Mouse (Mus musculus): Measurements from ENCODE around the gene Ppy. TPM values are rescaled to one million over a fixed set of nuclear protein-coding genes. Genes with fewer than 3 reads are reported as not detected.
A peak's percentile ranks its signal among the peaks of the same experiment; 100 is the strongest.

The Ppy gene
- polyA plus RNA-seq, 2 experiments: not detected

DNA sequence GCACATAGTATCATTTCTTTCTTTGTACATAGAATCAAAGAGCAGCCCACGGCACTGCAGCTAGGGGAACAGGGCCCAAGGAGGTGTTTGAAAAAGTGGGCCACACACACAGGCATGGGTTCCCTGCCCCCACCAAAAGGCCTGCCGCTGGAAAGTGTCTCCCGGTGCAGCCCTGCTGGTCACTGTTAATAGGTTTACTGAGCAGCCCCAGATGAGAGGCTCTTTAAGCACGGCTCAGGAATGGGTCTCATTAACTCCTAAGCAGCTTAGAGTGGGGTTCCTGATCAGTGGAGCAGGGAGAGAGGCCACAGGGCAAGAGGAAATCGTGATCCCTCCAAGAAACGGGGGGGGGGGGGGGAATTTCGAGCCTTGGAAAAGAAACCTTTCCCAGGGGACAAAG, 17.0 kb downstream of the Ppy start:
- Histone ChIP-seq H3K36me3 (replicated peaks; ENCODE audit: control insufficient read depth, insufficient read depth, low read depth) (peaks cover 7% of the 10 kb centered on the region), H3K27ac (no peak overlapping the region), H3K4me3 (ENCODE audit: insufficient read depth in 1 of 2, low read depth in 2 of 2, low read length in 2 of 2) (no peak overlapping the region), H3K27me3 (ENCODE audit: control insufficient read depth, insufficient read depth, low read length) (no peaks in the 10 kb centered on the region), H3K9ac (replicated peaks) (no peak overlapping the region), H3K4me2 (ENCODE audit: low read depth) (no peak overlapping the region), H3K4me1 (replicated peaks; ENCODE audit: control insufficient read depth in 2 of 2, insufficient read depth in 2 of 2, low read length in 1 of 2) (peaks cover 6 to 15% of the 10 kb centered on the region in 2 experiments), H3K9me3 (ENCODE audit: control insufficient read depth, low read length) (no peaks in the 10 kb centered on the region)
- no peak for TF ChIP-seq CTCF (IDR thresholded peaks at IDR 0.05; ENCODE audit: low read depth)
- TF ChIP-seq EP300 (IDR thresholded peaks at IDR 0.05; ENCODE audit: low read depth): no peak
- no peak for DNase-seq (ENCODE audit: low read depth in 3 of 3, low spot score in 3 of 3)
- ATAC-seq (ENCODE audit: insufficient read depth): no peak
- WGBS (ENCODE audit: insufficient replicate concordance): 77% methylated on average over 7 of the region's 7 CpGs

DNA sequence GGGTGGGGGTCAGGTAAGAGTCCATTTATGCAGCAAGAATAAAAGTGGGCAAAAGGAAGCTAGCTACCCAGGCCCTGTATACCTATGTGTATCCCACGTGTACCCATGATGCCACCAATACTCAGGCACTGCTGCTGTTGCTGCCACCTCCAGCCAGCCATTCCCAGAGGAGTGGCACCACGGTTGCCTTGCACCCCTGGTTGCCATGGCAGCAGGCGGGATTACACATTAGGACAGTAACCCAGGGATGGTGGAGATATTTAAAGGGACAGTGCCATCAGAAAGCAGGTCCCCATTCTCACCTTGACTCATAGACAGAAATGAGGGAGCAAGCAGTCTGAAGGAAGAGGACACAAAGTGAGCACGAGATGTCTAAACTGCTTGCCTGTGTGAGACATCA, 17.9 kb downstream of the Ppy start:
- TF ChIP-seq CTCF (IDR thresholded peaks at IDR 0.05; ENCODE audit: low read depth): no peak
- no peak for TF ChIP-seq EP300 (IDR thresholded peaks at IDR 0.05; ENCODE audit: low read depth)

DNA sequence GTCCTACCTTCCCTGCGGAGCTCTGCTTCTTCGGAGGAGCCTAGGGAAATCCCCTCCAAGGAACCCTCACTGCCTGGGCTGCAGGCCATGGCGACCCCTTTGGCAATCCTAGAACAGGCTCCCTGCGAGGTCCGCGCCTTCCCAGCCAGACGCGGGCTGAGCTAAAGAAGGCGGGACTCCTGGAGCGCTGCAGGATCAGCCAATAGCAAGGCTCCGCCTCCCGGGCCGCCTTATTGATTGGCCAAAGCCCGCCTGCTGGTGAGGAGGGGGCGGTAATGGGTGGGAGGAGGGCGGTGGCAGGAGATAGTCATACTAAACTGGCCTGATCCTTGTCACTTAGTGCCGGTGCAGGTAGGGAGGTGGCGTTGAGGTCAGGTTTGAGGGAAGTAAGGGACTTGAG, 18.8 kb downstream of the Ppy start:
- Histone ChIP-seq H3K9ac (replicated peaks) (no peak overlapping the region; the same call in none of the 2 replicates), H3K36me3 (replicated peaks; ENCODE audit: control insufficient read depth, insufficient read depth, low read depth) (peaks cover 7% of the 10 kb centered on the region), H3K4me1 (replicated peaks; ENCODE audit: control insufficient read depth in 2 of 2, insufficient read depth in 2 of 2, low read length in 1 of 2) (peaks cover 6 to 11% of the 10 kb centered on the region in 2 experiments), H3K4me3 (ENCODE audit: insufficient read depth in 1 of 2, low read depth in 2 of 2, low read length in 2 of 2) (peak overlapping the region; percentile 25 to 30; a peak in 3 of 4 replicates), H3K27me3 (ENCODE audit: control insufficient read depth, insufficient read depth, low read length) (no peaks in the 10 kb centered on the region), H3K4me2 (ENCODE audit: low read depth) (peak overlapping the region; percentile 61), H3K9me3 (ENCODE audit: control insufficient read depth, low read length) (no peaks in the 10 kb centered on the region), H3K27ac (no peak overlapping the region)
- DNase-seq (ENCODE audit: low read depth in 3 of 3, low spot score in 3 of 3) (no peak), ATAC-seq (ENCODE audit: insufficient read depth) (peak; percentile 65; the same call in 1 of the 2 replicates)
- WGBS (ENCODE audit: insufficient replicate concordance): under 1% methylated on average over 18 of the region's 18 CpGs
- TF ChIP-seq EP300 (IDR thresholded peaks at IDR 0.05; ENCODE audit: low read depth): no peak

More for the DNA sequence above, 17.9 kb downstream of the Ppy start:
- H3K4me2 ChIP-seq (ENCODE audit: low read depth): no peak overlapping the region
- no peak for DNase-seq (ENCODE audit: low read depth in 3 of 3, low spot score in 3 of 3)
- ATAC-seq (ENCODE audit: insufficient read depth): no peak
- 67% methylated on average over 4 of the region's 4 CpGs for WGBS (ENCODE audit: insufficient replicate concordance)
- no peaks in the 10 kb centered on the region for H3K9me3 ChIP-seq (ENCODE audit: control insufficient read depth, low read length)
- no peak overlapping the region for H3K27ac ChIP-seq
- H3K4me3 ChIP-seq (ENCODE audit: insufficient read depth in 1 of 2, low read depth in 2 of 2, low read length in 2 of 2): no peak overlapping the region
- H3K9ac ChIP-seq (replicated peaks): no peak overlapping the region
- peaks cover 7% of the 10 kb centered on the region for H3K36me3 ChIP-seq (replicated peaks; ENCODE audit: control insufficient read depth, insufficient read depth, low read depth)
- H3K27me3 ChIP-seq (ENCODE audit: control insufficient read depth, insufficient read depth, low read length): no peaks in the 10 kb centered on the region
- peaks cover 6 to 11% of the 10 kb centered on the region in 2 experiments for H3K4me1 ChIP-seq (replicated peaks; ENCODE audit: control insufficient read depth in 2 of 2, insufficient read depth in 2 of 2, low read length in 1 of 2)

DNA sequence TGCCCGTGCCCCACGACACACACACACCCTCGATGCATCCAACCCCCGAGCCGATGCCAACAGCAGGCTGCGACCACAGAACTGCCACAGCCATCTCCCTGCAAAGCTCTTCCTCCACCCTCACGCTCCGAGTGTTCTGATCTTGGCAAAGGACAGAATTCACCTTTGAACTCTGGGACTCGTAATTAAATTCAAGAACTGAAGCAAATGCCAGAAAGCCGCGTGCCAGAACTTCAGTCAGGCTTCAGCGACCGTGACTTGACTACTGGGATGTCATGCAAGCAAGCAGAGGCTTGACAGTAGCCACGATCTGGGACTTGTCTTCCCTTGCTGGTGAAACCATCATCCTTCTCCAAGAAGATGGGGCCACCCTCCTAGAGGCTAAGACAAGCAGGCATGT, 27.4 kb downstream of the Ppy start:
- ATAC-seq (ENCODE audit: insufficient read depth) (no peak), DNase-seq (ENCODE audit: low read depth in 3 of 3, low spot score in 3 of 3) (no peak)
- Histone ChIP-seq H3K9me3 (ENCODE audit: control insufficient read depth, low read length) (no peaks in the 10 kb centered on the region), H3K9ac (replicated peaks) (no peak overlapping the region), H3K36me3 (replicated peaks; ENCODE audit: control insufficient read depth, insufficient read depth, low read depth) (no peaks in the 10 kb centered on the region; the same call in 1 of the 2 replicates), H3K27me3 (ENCODE audit: control insufficient read depth, insufficient read depth, low read length) (no peaks in the 10 kb centered on the region; the same call in 1 of the 2 replicates), H3K4me1 (replicated peaks; ENCODE audit: control insufficient read depth in 2 of 2, insufficient read depth in 2 of 2, low read length in 1 of 2) (peaks cover 0 to 2% of the 10 kb centered on the region in 2 experiments; a peak in 1 of 4 replicates), H3K27ac (no peak overlapping the region), H3K4me2 (ENCODE audit: low read depth) (no peak overlapping the region), H3K4me3 (ENCODE audit: insufficient read depth in 1 of 2, low read depth in 2 of 2, low read length in 2 of 2) (no peak overlapping the region)
- TF ChIP-seq EP300 (IDR thresholded peaks at IDR 0.05; ENCODE audit: low read depth): no peak
- TF ChIP-seq CTCF (IDR thresholded peaks at IDR 0.05; ENCODE audit: low read depth): no peak
- WGBS (ENCODE audit: insufficient replicate concordance): 82% methylated on average over 14 of the region's 14 CpGs

DNA sequence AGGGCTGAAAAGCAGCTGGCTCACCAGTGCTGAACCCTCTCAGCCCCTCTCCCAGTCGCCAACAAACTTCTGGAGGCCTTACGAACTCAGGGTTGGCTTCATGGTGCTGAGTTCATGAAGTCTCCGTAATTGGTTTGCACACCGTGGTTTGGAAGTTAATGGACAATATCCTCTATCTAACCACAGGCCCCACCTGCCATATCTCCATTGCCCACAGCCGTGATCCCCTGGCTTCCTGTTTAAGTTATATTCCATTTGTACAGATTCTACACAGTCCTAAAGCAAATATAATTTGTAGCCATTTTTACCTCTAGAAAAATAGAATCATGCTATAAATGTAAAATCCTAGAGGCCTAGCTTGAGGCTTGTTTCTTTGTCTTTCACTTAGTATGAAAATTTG, 28.4 kb downstream of the Ppy start:
- H3K4me3 ChIP-seq (ENCODE audit: insufficient read depth in 1 of 2, low read depth in 2 of 2, low read length in 2 of 2): no peak overlapping the region
- no peak overlapping the region for H3K9ac ChIP-seq (replicated peaks)
- no peak for ATAC-seq (ENCODE audit: insufficient read depth)
- 29% methylated on average over 5 of the region's 5 CpGs for WGBS (ENCODE audit: insufficient replicate concordance)
- H3K9me3 ChIP-seq (ENCODE audit: control insufficient read depth, low read length): no peaks in the 10 kb centered on the region
- TF ChIP-seq CTCF (IDR thresholded peaks at IDR 0.05; ENCODE audit: low read depth) (no peak), EP300 (IDR thresholded peaks at IDR 0.05; ENCODE audit: low read depth) (no peak)
- no peak overlapping the region for H3K4me2 ChIP-seq (ENCODE audit: low read depth)
- no peaks in the 10 kb centered on the region; the same call in 1 of the 2 replicates for H3K27me3 ChIP-seq (ENCODE audit: control insufficient read depth, insufficient read depth, low read length)
- DNase-seq (ENCODE audit: low read depth in 3 of 3, low spot score in 3 of 3): no peak
- H3K4me1 ChIP-seq (replicated peaks; ENCODE audit: control insufficient read depth in 2 of 2, insufficient read depth in 2 of 2, low read length in 1 of 2): peaks cover 0 to 2% of the 10 kb centered on the region in 2 experiments; a peak in 1 of 4 replicates
- H3K27ac ChIP-seq: no peak overlapping the region
- no peaks in the 10 kb centered on the region; the same call in 1 of the 2 replicates for H3K36me3 ChIP-seq (replicated peaks; ENCODE audit: control insufficient read depth, insufficient read depth, low read depth)

Measured in liver, embryonic 14.5 days (tissue).